Mouse (Mus musculus): Measurements from ENCODE around the gene Trove2.

The Trove2 gene

DNA sequence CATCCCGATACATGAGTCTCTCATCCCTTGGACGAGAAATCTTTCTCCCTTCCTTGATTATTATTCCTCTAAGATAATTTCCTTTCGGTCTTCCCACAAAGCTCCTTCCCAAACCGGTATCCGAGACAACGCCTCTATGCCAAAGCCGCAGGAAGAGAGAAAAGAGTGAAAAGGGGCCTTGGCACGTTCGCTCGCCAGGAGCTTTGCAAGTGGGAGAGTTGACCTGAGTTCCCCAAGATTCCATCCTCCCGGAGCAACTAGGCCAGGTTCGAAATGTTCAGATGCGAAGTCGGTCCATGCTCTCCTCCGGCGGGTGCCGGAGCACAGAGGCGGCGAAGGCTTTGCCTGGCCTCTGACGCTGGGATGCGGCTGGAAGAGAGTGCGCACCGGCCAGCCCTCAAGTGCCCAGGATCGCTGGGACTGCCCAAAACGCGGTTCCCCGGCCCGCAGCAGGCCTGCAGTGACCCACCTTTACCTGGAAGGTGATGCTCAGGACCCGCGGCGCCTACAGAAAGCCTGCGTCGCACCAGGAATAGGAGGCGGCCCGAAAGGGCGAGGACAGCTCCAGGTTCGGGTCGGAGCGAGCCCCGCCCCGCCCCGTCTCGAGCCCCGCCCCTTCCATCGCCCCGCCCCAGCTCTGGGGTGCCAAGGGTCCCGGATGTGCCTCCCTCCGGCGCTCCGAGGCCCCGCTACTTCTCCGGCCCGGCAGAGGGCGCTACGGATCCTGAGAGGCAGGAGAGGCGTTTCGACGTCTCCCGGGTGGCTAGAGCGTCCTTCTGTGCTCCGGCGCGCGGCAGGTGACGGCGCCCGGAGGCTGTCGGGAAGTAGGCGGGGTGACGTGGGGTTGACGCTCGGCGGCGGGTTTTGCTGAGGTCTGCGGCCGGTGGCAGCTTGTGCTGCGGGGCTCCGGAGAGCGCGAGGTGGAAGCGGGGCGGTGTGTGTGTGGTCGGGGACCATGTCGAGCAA, at the start of gene Trove2, which contains the start of gene Uchl5:
Trove2 (minus strand) TSS at position 623 of the 966 bp plus-strand sequence.
Uchl5 (plus strand) TSS at position 827 of the 966 bp plus-strand sequence.
- peak; percentile 98 for DNase-seq

DNA sequence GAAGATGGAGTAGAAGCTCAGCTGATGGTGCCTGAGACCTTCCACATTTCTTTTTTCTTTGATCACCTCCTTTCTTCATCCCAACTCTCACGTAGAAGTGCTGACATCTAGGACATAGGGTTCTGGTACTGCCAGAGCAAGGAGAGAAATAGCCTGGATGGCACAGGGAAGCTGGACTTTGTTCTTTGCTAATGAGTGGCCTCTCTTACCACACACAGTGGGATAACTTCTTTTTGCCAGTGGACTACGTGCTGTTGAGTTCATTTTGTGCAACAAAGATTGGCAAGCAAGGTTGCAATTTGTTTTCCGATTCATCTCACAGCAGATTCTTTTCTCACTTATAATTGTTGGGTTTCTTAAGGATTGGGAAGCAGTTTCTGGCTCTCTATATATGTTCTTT, 45.8 kb upstream of the Trove2 start:
- no peak for DNase-seq

DNA sequence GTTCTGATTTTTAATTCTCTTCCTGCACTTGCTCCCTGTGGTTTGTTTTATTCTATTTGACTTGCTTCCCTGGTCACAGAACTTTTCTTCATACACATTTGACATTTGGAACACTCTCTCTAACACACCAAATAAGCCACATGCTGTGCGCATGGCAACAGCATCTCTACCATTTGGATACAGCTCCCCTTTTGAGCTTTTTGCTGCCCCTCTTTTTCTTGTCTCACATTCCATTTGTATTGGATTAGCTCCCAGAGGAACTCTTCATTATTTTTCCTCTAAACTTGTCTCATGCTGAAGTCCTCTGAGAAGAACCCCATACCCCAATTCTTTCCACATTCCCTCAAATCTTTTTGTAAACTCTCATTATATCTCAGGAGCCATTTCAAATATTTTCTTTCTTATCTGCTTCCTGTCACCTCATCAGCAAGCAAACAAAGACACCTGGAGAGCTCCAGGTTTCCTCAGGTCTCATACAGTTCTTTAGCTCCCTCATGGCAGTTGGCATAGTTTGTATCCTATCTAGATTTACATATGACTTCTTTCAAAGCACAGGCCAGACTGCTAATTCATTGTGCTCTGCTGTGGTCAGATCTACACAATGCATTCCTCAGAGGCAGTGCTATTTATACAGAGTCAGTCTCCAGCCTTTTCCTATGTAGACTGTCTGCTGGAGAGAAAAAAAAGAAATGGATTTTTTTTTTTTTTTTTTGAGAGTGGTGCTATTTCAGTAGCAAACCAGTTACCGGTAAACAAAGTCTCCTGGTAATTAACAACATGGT, 43.4 kb upstream of the Trove2 start:
- DNase-seq: no peak

DNA sequence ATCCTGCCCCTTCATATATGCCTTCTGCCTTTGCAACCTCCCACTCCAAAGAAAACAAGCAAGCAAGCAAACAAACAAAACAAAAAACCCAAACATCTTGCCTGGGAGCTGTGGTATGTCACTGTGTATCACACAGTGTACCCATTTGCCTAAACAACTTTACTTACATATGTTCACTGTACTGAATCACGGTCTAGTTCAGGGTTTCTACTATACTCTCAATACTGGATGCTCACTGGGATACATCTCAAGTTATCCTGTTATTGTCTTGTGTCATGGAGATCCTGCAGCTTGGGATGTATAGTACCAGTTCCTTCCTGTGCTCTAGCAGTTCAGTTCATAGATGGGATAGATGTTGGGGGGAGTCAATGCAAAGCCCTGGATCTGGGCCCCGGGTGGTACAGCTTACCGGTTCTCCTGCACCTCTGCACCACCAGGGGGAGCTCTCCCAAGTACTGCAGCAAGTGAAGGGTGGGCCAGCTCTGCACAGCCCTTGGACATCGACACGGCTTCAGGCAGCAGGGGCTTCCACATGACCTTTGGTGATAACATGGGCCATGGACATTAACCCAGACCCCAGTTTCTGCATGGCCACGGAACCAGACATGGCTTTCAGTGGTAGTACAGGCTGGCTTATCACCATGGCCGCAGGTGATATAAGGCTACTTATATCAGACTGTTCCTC, 37.0 kb upstream of the Trove2 start:
- peak; percentile 59 for DNase-seq

DNA sequence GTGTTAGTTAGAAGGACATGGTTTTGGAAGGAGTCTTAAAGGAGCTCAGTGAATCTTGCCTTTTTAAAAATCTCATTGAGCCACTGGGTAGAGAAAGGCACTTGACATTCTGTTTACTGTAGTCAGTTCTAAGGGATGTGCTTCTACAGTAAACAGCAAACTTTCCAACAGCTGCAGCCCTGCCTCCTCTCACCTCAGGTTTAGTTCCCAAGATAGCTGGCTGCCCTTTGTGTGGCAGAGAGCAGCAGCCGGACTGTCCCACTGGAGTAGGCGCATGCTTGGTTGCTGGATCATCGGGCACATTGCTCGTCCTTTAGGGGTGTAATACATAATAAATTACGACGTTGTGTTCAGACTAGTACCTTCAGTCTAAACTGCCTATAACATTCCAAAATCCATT, 32.2 kb upstream of the Trove2 start:
- DNase-seq: no peak

DNA sequence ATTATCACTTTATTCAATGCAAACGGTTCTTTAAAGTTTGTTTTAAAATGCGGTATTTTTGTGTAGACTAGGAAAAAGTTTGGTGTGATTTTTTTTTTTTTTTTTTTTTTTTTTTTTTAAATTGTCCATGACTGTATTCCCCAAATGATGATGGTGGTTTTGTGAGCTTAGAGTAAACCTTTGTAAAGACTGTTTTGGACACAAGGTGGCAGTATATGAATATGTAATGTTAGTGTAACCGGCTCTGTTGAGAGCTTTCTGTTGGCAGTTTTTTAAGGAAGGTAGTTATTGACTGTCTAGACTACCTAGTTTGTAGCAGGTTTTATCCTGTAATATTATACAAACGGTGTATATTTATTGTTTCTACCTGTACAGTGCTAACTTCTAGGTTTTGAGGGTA, 26.7 kb upstream of the Trove2 start:
- DNase-seq: peak; percentile 12

DNA sequence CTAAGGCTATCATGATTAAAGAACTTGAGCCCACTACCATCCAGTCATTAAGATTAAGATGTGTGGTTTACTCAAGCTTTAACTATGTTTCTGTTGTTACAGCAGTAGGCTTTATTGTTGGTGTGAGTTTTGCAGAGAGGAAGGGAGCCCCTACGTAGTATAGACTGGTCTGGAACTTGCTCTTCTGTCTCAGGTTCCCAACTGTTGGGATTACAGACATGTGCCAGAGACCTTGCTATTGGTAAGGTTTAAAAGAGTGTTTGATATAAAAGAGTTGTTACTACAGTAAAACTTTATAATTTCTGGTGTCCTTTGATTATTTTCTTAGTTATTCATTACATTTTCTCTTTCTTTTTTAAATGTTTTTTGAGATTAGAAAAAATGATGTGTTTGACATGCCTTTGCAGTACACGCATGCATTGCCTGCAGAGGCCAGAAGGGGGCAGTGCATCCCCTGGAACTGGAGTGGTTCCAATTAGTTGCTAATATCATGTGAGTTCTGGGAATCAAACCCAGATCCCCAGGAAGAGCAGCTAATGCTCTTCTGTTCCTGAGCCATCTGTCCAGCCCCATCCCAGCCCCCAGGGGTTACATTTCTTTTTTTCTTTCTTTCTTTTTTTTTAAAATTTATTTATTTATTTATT, 11.8 kb upstream of the Trove2 start:
- DNase-seq: no peak

DNA sequence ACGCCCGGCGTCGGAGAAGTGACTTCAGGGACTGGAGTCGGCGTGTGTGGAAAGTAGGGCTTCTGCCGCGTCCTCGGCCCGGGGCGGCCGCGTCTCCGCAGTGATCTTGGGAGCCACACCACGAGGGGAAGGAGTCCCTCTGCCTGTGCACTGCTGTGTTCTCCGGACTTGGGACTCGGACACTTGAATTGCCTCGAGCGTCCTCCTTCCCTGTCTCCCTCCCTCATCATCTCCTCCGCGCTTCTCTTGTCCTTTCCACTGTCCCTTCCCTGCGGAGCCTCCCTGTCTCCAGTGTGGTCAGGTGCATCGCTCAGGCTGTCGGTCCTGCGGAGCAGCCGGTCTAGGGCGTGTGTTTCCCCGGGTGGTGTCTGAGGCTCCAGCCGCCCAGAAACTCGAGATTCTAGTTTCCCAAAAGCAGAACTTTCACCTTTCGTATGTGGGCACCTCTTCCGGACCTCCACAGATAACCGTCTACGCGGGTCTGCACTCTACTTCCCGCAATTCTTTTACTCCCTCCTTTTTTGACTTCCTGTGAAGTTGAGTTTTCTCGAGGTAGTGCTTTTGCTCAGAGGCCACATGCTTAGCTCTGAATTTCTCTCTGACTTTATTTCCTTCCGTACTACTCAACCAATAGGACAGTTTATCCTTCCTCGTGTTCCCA, 820 bp upstream of the Trove2 start:
- no peak for DNase-seq

DNA sequence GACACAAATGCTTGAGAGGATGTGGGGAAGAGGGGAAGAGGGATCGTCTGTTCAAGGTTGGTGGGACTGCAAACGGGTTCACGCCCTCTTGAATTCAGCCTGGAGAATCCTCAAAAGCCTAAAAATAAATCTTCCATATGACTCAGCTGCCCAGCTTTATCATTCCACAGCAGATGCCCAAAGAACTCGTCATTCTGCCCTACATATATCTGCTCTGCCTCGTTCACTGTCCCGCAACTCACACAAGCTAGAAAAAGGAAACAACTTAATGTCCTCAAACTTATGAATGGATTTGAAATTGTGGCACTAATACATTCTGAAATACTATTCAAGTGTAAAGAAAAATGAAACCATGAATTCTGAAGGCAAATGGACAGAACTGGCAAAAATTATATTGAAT, 3.0 kb downstream of the Trove2 start:
- DNase-seq: peak; percentile 26

DNA sequence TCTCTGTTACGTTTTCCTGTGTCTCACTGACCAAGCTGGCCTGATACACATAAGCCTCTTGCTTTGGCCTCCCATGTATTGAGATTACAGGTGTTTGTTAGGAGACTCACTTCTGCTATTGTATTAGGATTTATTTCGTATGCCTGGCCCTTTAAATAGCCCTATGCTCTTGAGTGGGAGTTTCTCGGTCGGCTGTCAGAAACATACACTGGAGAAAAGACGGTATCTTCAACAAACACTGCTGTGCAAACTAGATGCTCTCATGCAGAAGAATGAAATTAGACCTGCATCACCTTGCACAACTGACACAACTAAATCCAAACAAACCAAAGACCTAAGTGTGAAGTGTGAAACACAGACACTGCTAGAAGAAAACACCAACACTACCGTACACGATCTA, 3.8 kb downstream of the Trove2 start:
- DNase-seq: no peak

DNA sequence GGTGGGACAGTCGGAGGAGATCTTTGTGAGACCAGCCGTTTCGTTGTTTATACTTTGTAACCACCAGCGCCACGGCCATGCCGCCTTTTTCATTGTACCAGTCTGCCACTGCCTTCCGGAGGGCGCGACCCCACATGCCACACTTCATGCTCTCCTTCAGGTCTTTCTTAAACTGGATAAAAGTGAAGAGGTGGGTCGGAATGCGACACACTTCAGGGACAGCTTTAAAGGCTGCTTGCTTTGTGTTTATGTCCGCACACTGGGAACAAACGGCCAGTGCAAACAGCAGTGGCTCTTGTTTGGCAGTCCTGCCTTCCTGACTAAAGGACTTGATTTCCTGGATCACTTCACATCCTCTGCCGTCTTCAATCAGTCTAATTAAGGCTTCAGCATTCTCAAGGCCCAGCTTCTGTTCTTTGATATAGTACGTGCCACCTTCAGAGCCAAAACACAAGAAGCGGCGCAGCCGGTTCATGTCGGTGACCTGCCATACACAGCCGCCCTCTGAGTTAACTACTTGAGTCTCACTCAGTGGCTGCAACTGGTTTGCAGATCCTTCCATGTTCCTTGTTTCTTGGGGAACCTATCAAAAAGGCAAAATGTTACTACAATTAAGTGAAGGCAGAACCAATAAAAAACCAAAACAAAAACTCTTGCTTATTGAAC, 6.3 kb downstream of the Trove2 start:
- DNase-seq: no peak

DNA sequence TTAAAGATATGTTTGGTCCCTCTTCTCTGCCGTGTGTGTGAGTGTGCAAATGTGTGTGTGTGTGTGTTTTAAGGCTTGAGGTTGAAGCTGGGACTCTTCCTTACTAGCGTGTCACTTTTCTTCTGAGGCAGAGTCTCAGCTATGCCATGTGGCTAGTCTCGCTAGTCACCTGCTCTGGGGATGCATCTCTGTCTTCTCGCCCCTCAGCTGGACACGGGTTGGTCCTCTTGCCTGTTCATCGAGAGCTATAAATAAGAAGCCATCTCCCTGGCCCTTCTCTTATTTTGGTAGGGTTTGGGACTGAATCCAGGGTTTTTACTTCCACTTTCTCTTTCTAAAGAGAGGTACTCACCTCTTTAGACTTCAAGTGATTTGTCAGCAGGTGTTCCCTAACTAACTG, 10.6 kb downstream of the Trove2 start:
- DNase-seq: no peak

DNA sequence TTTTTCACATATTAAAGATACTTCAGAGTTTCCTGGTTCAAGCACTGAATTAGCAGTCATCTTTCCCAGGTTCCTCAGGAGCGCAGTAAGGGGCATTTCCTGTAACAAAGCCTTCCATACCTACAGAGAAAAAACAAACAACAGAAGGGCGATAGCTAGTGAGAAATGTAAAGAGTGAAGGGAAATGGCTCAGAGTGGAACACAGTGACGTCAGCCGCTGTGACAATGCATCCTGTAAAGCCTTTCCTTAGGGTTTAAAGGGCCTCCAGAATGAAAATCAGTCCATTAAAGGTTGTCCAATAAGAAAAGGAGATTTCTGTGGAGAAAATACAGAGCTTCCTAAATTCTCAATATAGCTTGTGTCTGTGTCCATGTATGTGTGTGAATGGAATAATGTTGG, 11.1 kb downstream of the Trove2 start:
- no peak for DNase-seq

DNA sequence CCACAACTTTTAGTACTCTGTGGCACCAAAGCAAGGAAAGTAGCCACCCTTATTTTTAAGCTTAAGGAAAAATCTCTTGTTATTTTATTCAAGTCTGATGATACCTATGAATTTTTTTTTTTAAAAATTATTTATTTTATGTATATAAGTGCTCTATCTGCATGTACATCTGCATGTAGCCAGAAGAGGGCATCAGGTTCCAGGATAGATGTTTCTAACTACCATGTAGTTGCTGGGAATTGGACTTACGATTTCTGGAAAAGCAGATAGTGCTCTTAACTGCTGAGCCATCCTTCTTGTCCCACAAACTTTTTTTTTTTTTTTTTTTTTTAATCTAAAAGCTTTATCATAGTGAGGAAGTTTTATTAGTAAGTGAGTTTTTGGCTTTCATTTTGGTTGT, 12.4 kb downstream of the Trove2 start:
- DNase-seq: no peak

DNA sequence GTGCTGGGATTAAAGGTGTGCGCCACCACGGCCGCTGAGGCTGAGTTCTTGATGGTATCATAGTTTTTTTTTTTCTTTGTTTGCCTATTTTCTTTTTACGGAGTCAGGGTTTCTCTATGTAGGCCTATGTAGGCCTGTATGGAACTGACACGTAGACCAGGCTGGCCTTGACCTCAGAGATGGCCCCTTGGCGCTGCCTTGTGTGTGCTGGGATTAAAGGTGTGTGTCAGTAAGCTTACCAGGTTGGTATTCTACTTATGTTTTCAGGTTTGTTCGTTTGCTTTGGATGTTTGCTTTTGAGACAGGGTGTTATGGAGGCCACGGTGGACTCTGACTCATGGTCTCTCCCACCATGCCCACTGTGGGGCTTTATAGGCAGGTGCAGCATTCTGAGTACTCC, 14.7 kb downstream of the Trove2 start:
- DNase-seq: no peak

DNA sequence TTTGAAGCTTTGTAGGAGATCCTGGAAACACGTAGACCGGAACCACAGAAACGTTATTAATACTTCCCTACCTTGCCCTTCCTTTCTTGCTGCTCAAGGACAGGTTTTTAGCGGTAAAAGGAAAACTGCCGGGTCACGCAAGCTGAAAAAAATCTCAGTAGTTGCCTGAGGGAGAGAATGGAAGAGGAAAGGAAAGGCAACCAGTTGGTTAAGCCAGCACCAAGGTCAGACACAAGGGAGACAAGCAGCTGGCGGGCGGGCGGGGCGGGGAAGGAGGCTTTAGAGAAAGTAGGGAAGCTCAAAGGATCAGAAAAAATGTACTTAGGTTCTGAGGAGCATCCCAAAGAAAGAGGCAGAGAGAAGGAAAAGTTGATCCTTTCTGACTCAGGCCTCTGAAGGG, 31.0 kb downstream of the Trove2 start:
- DNase-seq: no peak

DNA sequence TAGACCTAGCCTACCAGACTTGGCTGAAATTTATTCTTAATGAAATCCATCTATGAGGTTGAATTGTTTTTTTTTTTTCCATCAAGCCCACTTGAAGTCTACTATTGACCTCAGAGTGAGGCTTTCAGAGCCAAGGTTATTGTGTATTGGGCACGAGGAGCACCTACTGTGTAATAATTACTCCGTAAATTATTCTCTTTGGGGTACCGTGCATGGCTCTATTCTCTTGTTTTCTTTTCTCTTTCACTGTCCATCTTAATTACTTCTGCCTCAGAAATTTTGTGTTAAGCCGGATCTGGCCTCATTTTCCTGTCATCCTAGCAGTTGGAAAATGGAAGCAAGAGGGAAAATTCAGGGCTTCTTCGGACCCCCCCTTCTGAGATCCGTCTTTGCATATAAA, 34.7 kb downstream of the Trove2 start:
- no peak for DNase-seq

DNA sequence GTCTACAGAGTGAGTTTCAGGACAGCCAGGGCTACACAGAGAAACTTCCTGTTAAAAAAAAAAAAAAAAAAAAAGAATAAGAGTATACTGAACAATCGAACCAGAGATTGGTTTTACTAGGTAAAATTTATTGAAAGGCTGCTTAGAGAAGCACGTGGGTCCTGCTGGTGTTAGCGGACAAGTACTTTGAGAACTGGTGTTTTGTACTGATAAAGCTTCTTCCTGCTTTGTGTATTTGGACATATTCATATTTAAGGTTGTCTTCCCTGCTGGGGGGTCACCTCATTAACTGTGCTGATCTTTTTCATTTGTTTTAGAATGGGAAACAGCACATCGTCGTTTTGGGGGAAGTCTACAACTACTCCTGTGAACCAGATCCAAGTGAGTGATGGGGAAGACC, 35.5 kb downstream of the Trove2 start:
- DNase-seq: no peak

DNA sequence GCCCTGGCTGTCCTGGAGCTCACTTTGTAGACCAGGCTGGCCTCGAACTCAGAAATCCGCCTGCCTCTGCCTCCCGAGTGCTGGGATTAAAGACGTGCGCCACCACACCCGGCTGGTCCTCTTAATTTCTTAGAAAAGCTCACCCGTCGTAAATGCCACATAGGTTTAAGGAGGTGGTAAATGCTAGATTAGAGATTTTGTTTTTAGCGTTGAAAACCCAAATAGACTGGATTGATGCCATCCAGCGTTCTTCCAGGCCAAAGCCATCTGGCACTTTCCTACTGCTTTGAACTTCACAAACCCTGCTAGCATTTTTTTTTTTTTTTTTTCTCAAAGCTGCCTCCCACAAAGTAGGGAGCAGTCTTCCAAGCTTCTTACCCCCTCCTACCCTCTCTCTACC, 36.3 kb downstream of the Trove2 start:
- peak; percentile 29 for DNase-seq

DNA sequence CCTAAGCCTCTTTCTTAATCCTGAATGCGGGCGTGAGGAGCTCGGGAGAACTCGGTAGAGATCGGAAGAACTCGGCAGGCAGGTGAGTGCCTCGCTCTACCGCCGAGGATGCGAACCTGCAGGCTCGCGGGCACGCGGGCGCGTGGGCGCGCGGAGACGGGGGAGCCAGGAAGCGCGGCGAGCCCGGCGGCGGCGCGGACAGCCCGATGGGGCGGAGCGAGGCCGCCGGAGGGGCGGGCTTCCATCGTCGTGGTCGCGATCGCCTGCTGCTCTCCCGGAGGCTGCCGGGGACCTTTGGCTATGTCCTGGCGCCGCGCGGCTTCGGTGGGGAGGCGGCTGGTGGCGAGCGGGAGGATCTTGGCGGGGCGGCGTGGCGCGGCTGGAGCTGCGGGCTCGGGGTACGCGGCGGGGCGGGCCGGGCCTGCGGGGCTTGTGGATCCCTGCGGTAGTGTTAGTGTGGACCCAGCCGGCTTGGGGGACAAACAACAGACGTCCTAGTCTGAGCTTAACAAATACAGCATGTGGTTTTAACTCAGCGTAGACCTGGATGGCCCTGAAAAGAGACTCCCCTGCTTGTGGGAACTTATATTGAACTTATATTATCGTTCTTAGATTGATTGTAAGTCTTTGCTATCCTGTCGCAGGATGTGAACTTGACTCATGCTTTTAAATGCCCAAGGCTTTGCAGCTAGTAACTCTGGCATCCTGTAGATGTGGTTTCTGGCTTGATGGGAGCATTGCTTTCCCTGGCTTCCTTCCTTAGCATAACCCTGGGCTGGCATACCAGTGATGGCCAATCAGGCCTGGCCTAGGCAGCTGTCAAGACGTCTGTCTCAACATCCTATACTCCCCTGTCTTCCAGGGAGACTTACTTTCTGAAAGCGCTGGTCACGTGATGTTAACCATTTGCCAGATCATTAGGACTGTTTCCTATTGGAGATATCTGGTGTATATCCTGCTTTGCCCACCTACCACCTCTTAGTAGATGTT, 37.2 kb downstream of the Trove2 start:
- peak; percentile 94 for DNase-seq
